Mouse (Mus musculus) liver, embryonic 14.5 days (tissue): Measurements from ENCODE around the gene Zbed4. TPM values are rescaled to one million over a fixed set of nuclear protein-coding genes. Genes with fewer than 3 reads are reported as not detected.

ENCODE experiments used
- ATAC-seq: fragments of 200-750 bp; cut with Nextera tagmentation; 2 replicates; pipeline ENCODE4 v1.8.0; 2017; ENCODE audit warnings: moderate number of reproducible peaks, mild to moderate bottlenecking, moderate library complexity; ENCODE audit not compliant: insufficient read depth
- DNase-seq, 3 experiments: peaks; one replicate each; pipeline ENCODE4 v3.0.0-alpha.2; 2012 to 2013; ENCODE audit warnings: low read depth in 3 of 3, low spot score in 3 of 3
- H3K27ac ChIP-seq: fragments of 300-500 bp; sonication (generic); 2 replicates; pipeline ENCODE4 v1.5.1; 2014; ENCODE audit warnings: moderate library complexity, mild to moderate bottlenecking, control low read depth, inconsistent platforms
- H3K27me3 ChIP-seq: fragments of 300-500 bp; sonication (generic); 2 replicates; pipeline ENCODE4 v1.6.1; 2014; ENCODE audit warnings: mild to moderate bottlenecking, low read length, moderate library complexity; ENCODE audit not compliant: control insufficient read depth, insufficient read depth
- H3K36me3 ChIP-seq: fragments of 300-500 bp; sonication (generic); replicated peaks from 2 replicates; pipeline ENCODE4 v1.6.1; 2014; ENCODE audit warnings: low read depth; ENCODE audit not compliant: control insufficient read depth, insufficient read depth
- H3K4me1 ChIP-seq, 2 experiments: fragments of 200-500 bp in 1 of 2; fragments of 300-500 bp in 1 of 2; sonication (generic) in 1 of 2; replicated peaks; 2 replicates each; pipeline ENCODE4 v1.6.1; 2012 to 2014; ENCODE audit warnings: antibody characterized with exemption in 1 of 2, inconsistent platforms in 1 of 2, low read length in 1 of 2; ENCODE audit not compliant: control insufficient read depth in 2 of 2, insufficient read depth in 2 of 2
- H3K4me2 ChIP-seq: fragments of 300-500 bp; sonication (generic); 2 replicates; pipeline ENCODE4 v1.6.1; 2014; ENCODE audit warnings: low read depth, mild to moderate bottlenecking, control low read depth, moderate library complexity
- H3K4me3 ChIP-seq, 2 experiments: fragments of 200-500 bp in 1 of 2; fragments of 300-500 bp in 1 of 2; sonication (generic) in 1 of 2; 2 replicates each; pipeline ENCODE4 v1.5.1; 2012 to 2014; ENCODE audit warnings: low read depth in 2 of 2, low read length in 2 of 2, mild to moderate bottlenecking in 2 of 2, control low read depth in 1 of 2, inconsistent platforms in 1 of 2, moderate library complexity in 1 of 2; ENCODE audit not compliant: insufficient read depth in 1 of 2
- H3K9ac ChIP-seq: fragments of 300-500 bp; sonication (generic); replicated peaks from 2 replicates; pipeline ENCODE4 v1.6.1; 2014; ENCODE audit warnings: mild to moderate bottlenecking, control low read depth, moderate library complexity
- H3K9me3 ChIP-seq: fragments of 300-500 bp; sonication (generic); 2 replicates; pipeline ENCODE4 v1.6.1; 2016; ENCODE audit warnings: low read length, mixed read lengths; ENCODE audit not compliant: control insufficient read depth
- CTCF ChIP-seq: IDR thresholded peaks from 2 replicates; pipeline ENCODE4 v1.5.1; 2016; ENCODE audit warnings: antibody characterized with exemption, low read depth, control low read depth
- EP300 ChIP-seq: IDR thresholded peaks from 2 replicates; pipeline ENCODE4 v1.6.1; 2016; ENCODE audit warnings: antibody characterized with exemption, low read depth
- WGBS: fragments of 180-500 bp; shearing (Covaris S2); extraction: QIAGEN DNeasy Blood & Tissue Kit; methylation state at CpG from one replicate; pipeline ENCODE4 v1.1.7; 2014; ENCODE audit not compliant: insufficient replicate concordance; 5-methylcytosine and 5-hydroxymethylcytosine counted together
- polyA plus RNA-seq, 2 experiments: library from polyadenylated mRNA; depleted of rRNA in 1 of 2; stranded (reverse) in 1 of 2; unstranded in 1 of 2; fragments of >200 nt; fragmentation: Nextera tagmentation in 1 of 2; extraction: Ambion mirVana in 1 of 2; gene quantifications; 2 replicates each; pipeline versions ENCODE4 v1.2.1 to v1.2.3; 2012 to 2014

The Zbed4 gene
- polyA plus RNA-seq, 2 experiments: 8.0 to 11.5 TPM

DNA sequence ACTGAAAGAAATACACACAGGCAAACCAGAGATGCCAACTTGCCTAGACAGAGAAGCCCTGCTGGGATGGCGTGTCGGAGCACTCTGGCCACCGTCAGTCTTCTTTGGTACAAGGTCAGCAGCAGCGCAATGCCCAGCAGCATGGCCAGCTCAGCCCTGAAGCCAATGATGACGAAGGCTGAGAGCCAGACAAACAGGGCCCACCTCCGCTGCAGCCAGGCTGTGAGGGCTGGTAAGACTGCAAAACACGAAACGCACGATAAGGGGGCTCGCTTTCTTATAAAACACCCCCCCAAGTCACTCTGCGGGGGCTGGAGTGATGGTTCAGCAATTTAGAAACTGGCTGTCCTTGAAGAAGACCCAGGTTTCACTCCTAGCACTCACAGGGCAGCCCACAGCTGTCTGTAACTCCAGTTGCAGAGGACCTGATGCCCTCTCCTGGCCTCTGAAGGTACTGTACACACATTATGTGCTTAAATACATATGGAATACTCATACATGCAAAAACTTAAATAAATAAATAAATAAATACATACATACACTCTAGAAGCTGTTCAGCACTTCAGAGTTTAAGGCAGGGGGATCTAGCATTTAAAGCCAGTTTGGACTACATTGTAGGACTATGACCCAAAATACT is 63.1 kb downstream of the Zbed4 start:
- Histone ChIP-seq H3K9me3 (no peaks in the 10 kb centered on the region), H3K4me1 (peaks cover 3 to 4% of the 10 kb centered on the region in 2 experiments; a peak in 2 of 4 replicates)
- no peak for DNase-seq

DNA sequence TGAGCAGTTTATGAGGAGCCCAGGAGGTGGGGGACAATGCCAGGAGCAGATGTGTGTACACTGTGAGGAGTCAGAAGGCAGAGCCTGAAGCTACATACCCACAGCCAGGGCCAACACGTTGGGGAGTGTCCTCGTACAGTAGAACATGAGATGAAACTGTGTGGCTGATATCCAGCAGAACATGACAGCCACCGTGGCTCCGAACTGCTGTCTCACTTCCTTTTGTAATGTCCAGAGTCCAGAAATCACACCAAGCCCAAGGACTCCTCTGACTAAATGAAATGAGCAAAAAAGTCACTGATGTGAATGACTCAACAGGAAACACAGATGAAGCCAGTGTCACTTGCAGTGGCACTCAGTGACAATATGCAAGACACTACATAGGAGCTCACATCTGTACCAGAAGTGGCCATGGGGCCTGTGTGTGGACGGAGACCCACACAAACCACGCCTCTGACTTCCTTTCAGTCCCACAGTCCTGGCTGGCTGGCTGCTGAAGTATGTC is 63.8 kb downstream of the Zbed4 start:
- no peaks in the 10 kb centered on the region; the same call in none of the 2 replicates for H3K36me3 ChIP-seq
- ATAC-seq: no peak

More for the DNA sequence above, 63.1 kb downstream of the Zbed4 start:
- no peak overlapping the region for H3K4me3 ChIP-seq
- H3K36me3 ChIP-seq: no peaks in the 10 kb centered on the region; the same call in none of the 2 replicates
- H3K4me2 ChIP-seq: no peak overlapping the region
- no peak overlapping the region for H3K27ac ChIP-seq
- WGBS: 84% methylated on average over 11 of the region's 11 CpGs
- no peak for ATAC-seq
- H3K27me3 ChIP-seq: no peaks in the 10 kb centered on the region
- TF ChIP-seq EP300 (no peak), CTCF (peak; percentile 55)
- H3K9ac ChIP-seq: no peak overlapping the region

DNA sequence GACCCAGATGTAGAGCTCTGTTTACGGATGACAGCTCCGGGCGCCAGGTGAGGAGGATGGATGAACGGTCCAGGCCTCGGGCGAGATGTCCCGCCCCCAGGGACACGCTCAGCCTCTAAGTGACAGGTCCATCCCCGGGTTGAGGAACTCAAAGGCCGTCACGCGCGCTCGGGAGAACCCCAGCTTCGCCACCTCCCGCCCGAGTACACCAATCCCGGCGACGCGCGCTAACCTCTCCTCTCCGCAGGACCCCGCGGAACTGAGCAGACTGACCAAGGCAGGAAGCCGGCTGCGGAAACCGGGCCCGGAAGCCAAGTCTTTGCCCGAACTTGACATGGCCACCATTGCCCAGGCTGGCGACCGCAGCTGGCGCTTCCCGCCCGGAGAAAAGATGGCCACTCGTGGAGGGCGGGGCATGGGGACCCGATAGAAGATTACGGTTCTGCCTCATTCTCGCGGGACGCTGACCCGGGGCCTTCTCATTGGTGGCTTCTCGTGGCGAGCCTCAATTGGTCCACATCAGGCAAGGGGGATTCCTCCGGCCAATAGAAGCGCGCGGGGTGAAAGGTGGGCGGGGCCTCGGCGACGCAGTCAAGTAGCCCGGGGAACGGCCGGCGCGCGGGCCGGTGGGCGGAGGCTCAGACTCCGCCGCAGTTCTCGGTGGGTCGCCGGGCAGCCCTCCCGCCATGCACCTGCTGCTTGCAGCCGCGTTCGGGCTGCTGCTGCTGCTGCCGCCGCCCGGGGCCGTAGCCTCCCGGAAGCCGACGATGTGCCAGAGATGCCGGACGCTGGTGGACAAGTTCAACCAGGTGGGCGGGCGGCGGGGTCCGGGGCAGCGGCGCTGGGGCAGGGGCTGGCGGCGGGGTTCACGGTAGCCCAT is 67.8 kb downstream of the Zbed4 start, which contains the start of the genes Alg12 and Creld2:
Gene Alg12 (minus strand): TSS at position 293 of the 880 bp plus-strand sequence.
Gene Creld2 (plus strand): TSS at position 621 of the 880 bp plus-strand sequence.
- peak; percentile 99 for DNase-seq
- H3K27ac ChIP-seq: peak within 1 kb of the TSS; percentile 50
- peak; percentile 74 for TF ChIP-seq EP300
- no peak for TF ChIP-seq CTCF
- peak within 1 kb of the TSS; percentile 81 to 96 for H3K4me3 ChIP-seq
- H3K36me3 ChIP-seq: peaks cover 2% of the 10 kb centered on the region; the same call in 1 of the 2 replicates
- peak within 1 kb of the TSS; percentile 94 for H3K4me2 ChIP-seq
- H3K9ac ChIP-seq: peak within 1 kb of the TSS; percentile 88
- peak; percentile 99 for ATAC-seq
- peaks cover 7% of the 10 kb centered on the region in 2 experiments; a peak in 3 of 4 replicates for H3K4me1 ChIP-seq
- H3K27me3 ChIP-seq: no peaks in the 10 kb centered on the region
- WGBS: under 1% methylated on average over 87 of the region's 88 CpGs
- no peaks in the 10 kb centered on the region for H3K9me3 ChIP-seq

More for the DNA sequence above, 63.8 kb downstream of the Zbed4 start:
- Histone ChIP-seq H3K4me1 (peaks cover 3 to 4% of the 10 kb centered on the region in 2 experiments; a peak in 2 of 4 replicates), H3K9ac (no peak overlapping the region), H3K4me2 (no peak overlapping the region), H3K27me3 (no peaks in the 10 kb centered on the region), H3K9me3 (no peaks in the 10 kb centered on the region), H3K27ac (no peak overlapping the region), H3K4me3 (no peak overlapping the region)
- TF ChIP-seq CTCF (no peak), EP300 (no peak)
- 51% methylated on average over 6 of the region's 6 CpGs for WGBS
- no peak for DNase-seq

DNA sequence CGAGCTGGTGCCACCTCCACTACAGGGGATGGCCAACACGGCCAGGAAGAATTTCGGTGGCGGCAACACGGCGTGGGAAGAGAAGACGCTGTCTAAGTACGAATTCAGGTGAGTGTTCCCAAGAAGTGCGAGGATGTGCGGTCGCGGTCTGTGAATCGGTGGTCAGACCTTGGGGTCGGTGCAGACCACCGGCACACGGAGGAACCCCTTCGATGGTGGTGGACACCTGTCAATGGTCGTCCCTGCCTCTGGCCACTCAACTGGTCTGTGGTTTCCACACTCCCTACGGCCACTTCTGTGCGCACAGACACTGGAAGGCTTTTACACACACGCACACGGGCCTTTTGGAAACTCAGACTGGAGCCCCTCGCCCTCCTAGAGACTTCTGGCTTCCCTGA is 68.4 kb downstream of the Zbed4 start:
- DNase-seq (no peak), ATAC-seq (no peak)
- H3K27ac ChIP-seq: no peak overlapping the region
- peak overlapping the region; percentile 81 to 96 for H3K4me3 ChIP-seq
- peak overlapping the region; percentile 88 for H3K9ac ChIP-seq
- H3K4me1 ChIP-seq: peaks cover 7% of the 10 kb centered on the region in 2 experiments; a peak in 3 of 4 replicates
- H3K27me3 ChIP-seq: no peaks in the 10 kb centered on the region
- WGBS: 1% methylated on average over 23 of the region's 23 CpGs
- H3K36me3 ChIP-seq: peaks cover 8% of the 10 kb centered on the region
- TF ChIP-seq EP300 (no peak), CTCF (no peak)
- peak overlapping the region; percentile 94 for H3K4me2 ChIP-seq
- no peaks in the 10 kb centered on the region for H3K9me3 ChIP-seq

DNA sequence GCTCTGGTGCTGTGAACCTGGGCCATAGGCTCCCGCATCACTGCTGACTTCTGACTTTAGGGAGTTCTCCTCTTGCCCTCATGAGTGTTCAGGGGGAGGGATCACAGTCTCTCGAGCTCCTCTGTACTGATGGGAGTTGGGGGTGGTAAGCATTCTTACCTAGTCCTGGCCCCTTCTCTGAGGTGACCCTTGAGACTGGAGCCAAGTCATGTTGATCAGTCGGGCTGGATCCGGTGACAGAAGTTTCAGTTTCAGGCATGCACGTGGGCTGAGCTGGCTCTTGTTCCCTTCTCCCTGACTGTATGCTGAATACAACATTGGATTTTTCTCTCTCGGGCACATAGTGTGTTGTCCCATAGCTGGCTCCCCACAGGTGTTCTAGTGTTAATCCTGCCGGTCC is 69.9 kb downstream of the Zbed4 start:
- Histone ChIP-seq H3K9me3 (no peaks in the 10 kb centered on the region), H3K4me3 (no peak overlapping the region), H3K4me1 (peaks cover 7% of the 10 kb centered on the region in 2 experiments; a peak in 3 of 4 replicates), H3K27me3 (no peaks in the 10 kb centered on the region), H3K27ac (no peak overlapping the region), H3K36me3 (peaks cover 9% of the 10 kb centered on the region), H3K9ac (no peak overlapping the region), H3K4me2 (no peak overlapping the region)
- DNase-seq (no peak), ATAC-seq (no peak)
- TF ChIP-seq EP300: no peak
- no peak for TF ChIP-seq CTCF
- WGBS: 70% methylated on average over 7 of the region's 7 CpGs
